Mouse (Mus musculus): ENCODE measurements around the gene Ngdn. TPM values are rescaled to one million over a fixed set of nuclear protein-coding genes. Genes with fewer than 3 reads are reported as not detected.
A peak's percentile ranks its signal among the peaks of the same experiment; 100 is the strongest.
"Not testable (repeated sequence)": the region's sequence is repeated elsewhere in the genome, so short reads cannot be mapped to it uniquely, and the experiment has no call there.

The Ngdn gene
- total RNA-seq, 1 experiment = 53.5 TPM

DNA sequence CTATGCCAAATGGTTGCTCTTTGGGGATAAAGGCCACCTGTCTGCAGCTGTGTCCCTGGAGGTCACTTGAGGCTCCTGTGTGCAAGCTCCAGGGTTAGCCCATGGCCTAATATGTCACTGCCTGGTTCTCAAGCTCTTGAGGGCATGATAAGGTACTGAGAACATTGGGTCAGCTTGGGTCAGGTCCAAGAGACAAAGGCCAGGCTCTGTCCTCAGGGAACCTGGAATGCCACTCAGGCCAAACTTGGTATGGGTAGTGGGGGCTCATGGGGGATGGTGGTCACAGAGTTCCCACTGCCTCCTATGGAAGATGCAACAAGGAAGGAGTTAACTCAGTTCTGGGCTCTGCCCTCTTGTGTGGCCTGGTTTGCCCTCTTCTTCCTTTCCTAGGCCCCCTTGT is 46.9 kb upstream of the Ngdn start:
- in situ Hi-C loops (cut with MboI; ENCODE audit: low sequenced_read_pairs in 2 of 2, unreplicated experiment in 2 of 2) = no loop called here
- TF ChIP-seq ZNF384 (IDR thresholded peaks at IDR 0.05; ENCODE audit: low read depth, low read length) (no peak), HCFC1 (IDR thresholded peaks at IDR 0.05; ENCODE audit: borderline replicate concordance, insufficient read depth, low read length) (no peak)
- Histone ChIP-seq H3K9ac (ENCODE audit: insufficient read depth, low read depth, low read length, poor library complexity, severe bottlenecking) (no peak overlapping the region), H3K36me3 (ENCODE audit: control insufficient read depth, insufficient read depth, low read length, poor library complexity, severe bottlenecking) (no peaks in the 10 kb centered on the region), H3K4me1 (ENCODE audit: control insufficient read depth in 2 of 2, insufficient read depth in 2 of 2, low read length in 2 of 2, poor library complexity in 1 of 2) (no peaks in the 10 kb centered on the region), H3K27ac (ENCODE audit: insufficient read depth, low read depth, low read length, poor library complexity, severe bottlenecking) (no peak overlapping the region), H3K4me3 (ENCODE audit: insufficient read depth in 1 of 2, low read depth in 1 of 2, low read length in 2 of 2, poor library complexity in 1 of 2, severe bottlenecking in 1 of 2) (no peak overlapping the region), H3K9me3 (ENCODE audit: control insufficient read depth, insufficient read depth, low read depth, low read length) (no peaks in the 10 kb centered on the region)
- DNase-seq (ENCODE audit: low read depth, low spot score) = no peak

DNA sequence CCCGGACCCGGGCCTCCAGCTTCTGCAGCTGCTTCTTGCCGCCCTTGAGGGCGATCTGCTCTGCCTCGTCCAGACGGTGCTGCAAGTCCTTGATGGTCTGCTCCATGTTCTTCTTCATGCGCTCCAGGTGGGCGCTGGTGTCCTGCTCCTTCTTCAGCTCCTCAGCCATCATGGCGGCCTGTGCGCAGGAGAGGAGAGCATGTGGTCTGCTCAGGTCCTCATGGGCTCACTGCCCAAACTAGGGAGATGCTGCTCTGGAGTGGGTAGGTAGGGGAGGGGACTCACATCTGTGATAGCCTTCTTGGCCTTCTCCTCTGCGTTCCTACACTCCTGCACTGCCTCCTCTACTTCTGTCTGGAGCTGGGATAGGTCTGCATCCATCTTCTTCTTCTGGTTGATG is 42.5 kb upstream of the Ngdn start:
- not testable (repeated sequence) for H3K4me3 ChIP-seq (ENCODE audit: insufficient read depth in 1 of 2, low read depth in 1 of 2, low read length in 2 of 2, poor library complexity in 1 of 2, severe bottlenecking in 1 of 2)

DNA sequence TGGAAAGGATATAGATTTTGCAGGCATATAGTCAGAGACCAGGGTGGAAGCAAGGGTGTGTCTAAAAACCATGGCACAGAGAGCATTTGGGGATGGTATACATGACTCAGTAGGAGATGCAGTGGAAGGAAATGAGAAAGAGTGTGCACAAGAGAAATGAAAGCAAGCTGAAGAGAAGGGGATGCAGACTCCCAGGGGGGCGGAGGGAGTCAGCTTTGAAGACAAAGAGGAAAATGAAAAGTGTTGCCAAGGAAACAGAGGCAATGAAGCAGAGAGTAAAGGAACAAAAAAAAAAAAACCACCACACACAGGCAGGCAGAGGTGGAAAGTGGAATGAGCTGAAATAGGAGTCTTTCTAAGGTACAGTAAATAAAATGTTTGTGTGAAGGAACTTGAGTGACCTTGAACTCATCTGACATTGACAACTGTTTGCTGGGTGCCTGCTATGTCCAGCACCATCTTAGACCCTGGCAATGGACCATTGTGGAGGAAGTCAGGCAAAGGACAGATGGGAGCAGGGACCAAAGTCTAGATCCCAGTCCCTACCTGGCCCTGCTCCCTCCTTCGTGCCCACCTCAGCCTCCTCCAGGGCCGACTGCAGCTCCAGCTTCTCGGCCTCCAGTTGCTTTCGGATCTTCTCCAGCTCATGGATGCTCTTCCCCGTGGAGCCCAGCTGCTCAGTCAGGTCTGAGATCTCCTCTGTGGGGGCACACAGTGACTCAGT is 41.0 kb upstream of the Ngdn start:
- in situ Hi-C loops (cut with MboI; ENCODE audit: low sequenced_read_pairs in 2 of 2, unreplicated experiment in 2 of 2) = no loop called here
- Histone ChIP-seq H3K27ac (ENCODE audit: insufficient read depth, low read depth, low read length, poor library complexity, severe bottlenecking) (no peak overlapping the region), H3K36me3 (ENCODE audit: control insufficient read depth, insufficient read depth, low read length, poor library complexity, severe bottlenecking) (no peaks in the 10 kb centered on the region)

More for the DNA sequence above, 42.5 kb upstream of the Ngdn start:
- in situ Hi-C loops (cut with MboI; ENCODE audit: low sequenced_read_pairs in 2 of 2, unreplicated experiment in 2 of 2); H3K9me3 ChIP-seq (ENCODE audit: control insufficient read depth, insufficient read depth, low read depth, low read length); DNase-seq (ENCODE audit: low read depth, low spot score); H3K4me1 ChIP-seq (ENCODE audit: control insufficient read depth in 2 of 2, insufficient read depth in 2 of 2, low read length in 2 of 2, poor library complexity in 1 of 2); H3K27ac ChIP-seq (ENCODE audit: insufficient read depth, low read depth, low read length, poor library complexity, severe bottlenecking); H3K9ac ChIP-seq (ENCODE audit: insufficient read depth, low read depth, low read length, poor library complexity, severe bottlenecking); H3K36me3 ChIP-seq (ENCODE audit: control insufficient read depth, insufficient read depth, low read length, poor library complexity, severe bottlenecking): not testable (repeated sequence)

DNA sequence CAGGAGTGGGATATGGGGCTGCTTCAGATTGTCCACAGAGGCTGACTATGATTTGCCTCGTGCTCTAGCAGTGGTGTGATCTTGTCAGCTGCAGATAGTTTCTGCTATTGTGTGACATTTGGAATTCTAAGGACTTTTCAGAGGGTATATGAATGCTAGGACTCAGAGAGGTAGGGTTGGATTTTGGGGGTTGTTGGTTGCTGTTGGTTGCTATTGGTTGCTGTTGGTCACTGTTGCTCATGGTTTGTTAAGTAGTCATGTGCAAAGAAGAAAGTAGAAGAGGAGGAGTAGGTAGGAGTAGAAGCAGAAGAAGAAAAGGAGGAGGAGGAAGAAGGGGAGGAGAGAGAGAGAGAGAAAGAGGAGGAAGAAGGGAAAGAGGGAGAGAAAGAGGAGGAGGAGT is 38.6 kb upstream of the Ngdn start, which contains the start of gene Gm17428:
TSS of gene Gm17428 (plus strand) at position 301 of the 400 bp plus-strand sequence.
- Histone ChIP-seq H3K4me3 (ENCODE audit: insufficient read depth in 1 of 2, low read depth in 1 of 2, low read length in 2 of 2, poor library complexity in 1 of 2, severe bottlenecking in 1 of 2) (no peak within 1 kb of the TSS), H3K9ac (ENCODE audit: insufficient read depth, low read depth, low read length, poor library complexity, severe bottlenecking) (no peak within 1 kb of the TSS), H3K27ac (ENCODE audit: insufficient read depth, low read depth, low read length, poor library complexity, severe bottlenecking) (no peak within 1 kb of the TSS), H3K4me1 (ENCODE audit: control insufficient read depth in 2 of 2, insufficient read depth in 2 of 2, low read length in 2 of 2, poor library complexity in 1 of 2) (no peaks in the 10 kb centered on the region), H3K36me3 (ENCODE audit: control insufficient read depth, insufficient read depth, low read length, poor library complexity, severe bottlenecking) (no peaks in the 10 kb centered on the region), H3K9me3 (ENCODE audit: control insufficient read depth, insufficient read depth, low read depth, low read length) (no peaks in the 10 kb centered on the region)
- no peak for DNase-seq (ENCODE audit: low read depth, low spot score)
- in situ Hi-C loops (cut with MboI; ENCODE audit: low sequenced_read_pairs in 2 of 2, unreplicated experiment in 2 of 2) = no loop called here
- TF ChIP-seq CHD2 (IDR thresholded peaks at IDR 0.05; ENCODE audit: low read depth, low read length) (no peak), HCFC1 (IDR thresholded peaks at IDR 0.05; ENCODE audit: borderline replicate concordance, insufficient read depth, low read length) (no peak), ZNF384 (IDR thresholded peaks at IDR 0.05; ENCODE audit: low read depth, low read length) (no peak), MAFK (IDR thresholded peaks at IDR 0.05; ENCODE audit: insufficient read depth, low read depth, low read length) (no peak), ZC3H11A (IDR thresholded peaks at IDR 0.05; ENCODE audit: borderline replicate concordance, low read depth, low read length) (no peak)

More for the DNA sequence above, 41.0 kb upstream of the Ngdn start:
- Histone ChIP-seq H3K4me1 (ENCODE audit: control insufficient read depth in 2 of 2, insufficient read depth in 2 of 2, low read length in 2 of 2, poor library complexity in 1 of 2) (no peaks in the 10 kb centered on the region), H3K9me3 (ENCODE audit: control insufficient read depth, insufficient read depth, low read depth, low read length) (no peaks in the 10 kb centered on the region), H3K4me3 (ENCODE audit: insufficient read depth in 1 of 2, low read depth in 1 of 2, low read length in 2 of 2, poor library complexity in 1 of 2, severe bottlenecking in 1 of 2) (no peak overlapping the region), H3K9ac (ENCODE audit: insufficient read depth, low read depth, low read length, poor library complexity, severe bottlenecking) (no peak overlapping the region)
- TF ChIP-seq MAFK (IDR thresholded peaks at IDR 0.05; ENCODE audit: insufficient read depth, low read depth, low read length) (no peak), ZNF384 (IDR thresholded peaks at IDR 0.05; ENCODE audit: low read depth, low read length) (peak; percentile 73; the same call in 1 of the 2 replicates), ZC3H11A (IDR thresholded peaks at IDR 0.05; ENCODE audit: borderline replicate concordance, low read depth, low read length) (no peak), CHD2 (IDR thresholded peaks at IDR 0.05; ENCODE audit: low read depth, low read length) (no peak)
- no peak for DNase-seq (ENCODE audit: low read depth, low spot score)

DNA sequence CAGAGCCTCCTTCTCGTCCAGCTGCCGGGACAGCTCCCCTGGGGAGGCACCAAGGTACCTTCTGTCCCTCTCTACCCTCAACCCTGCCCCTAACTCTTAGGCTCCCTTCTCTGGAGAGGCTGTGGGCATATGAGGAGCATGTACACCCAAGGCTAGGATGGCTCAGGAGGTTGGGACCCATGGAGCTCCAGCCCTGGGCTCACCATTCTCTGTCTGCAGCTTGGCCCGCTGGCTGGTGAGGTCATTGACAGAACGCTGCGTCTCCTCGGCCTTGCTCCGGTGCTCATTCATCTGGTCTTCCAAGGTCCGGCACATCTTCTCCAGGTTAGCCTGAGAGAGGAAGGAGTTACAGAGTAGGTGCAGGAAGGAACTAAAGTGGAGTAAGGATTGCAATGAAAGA is 36.6 kb upstream of the Ngdn start:
- no peak overlapping the region for H3K4me3 ChIP-seq (ENCODE audit: insufficient read depth in 1 of 2, low read depth in 1 of 2, low read length in 2 of 2, poor library complexity in 1 of 2, severe bottlenecking in 1 of 2)
- no peak overlapping the region for H3K9ac ChIP-seq (ENCODE audit: insufficient read depth, low read depth, low read length, poor library complexity, severe bottlenecking)
- no peaks in the 10 kb centered on the region for H3K36me3 ChIP-seq (ENCODE audit: control insufficient read depth, insufficient read depth, low read length, poor library complexity, severe bottlenecking)
- no peak overlapping the region for H3K27ac ChIP-seq (ENCODE audit: insufficient read depth, low read depth, low read length, poor library complexity, severe bottlenecking)
- no peak for TF ChIP-seq ZNF384 (IDR thresholded peaks at IDR 0.05; ENCODE audit: low read depth, low read length)
- TF ChIP-seq MAFK (IDR thresholded peaks at IDR 0.05; ENCODE audit: insufficient read depth, low read depth, low read length) = no peak
- no peak for TF ChIP-seq CHD2 (IDR thresholded peaks at IDR 0.05; ENCODE audit: low read depth, low read length)
- TF ChIP-seq HCFC1 (IDR thresholded peaks at IDR 0.05; ENCODE audit: borderline replicate concordance, insufficient read depth, low read length) = no peak
- no peak for TF ChIP-seq ZC3H11A (IDR thresholded peaks at IDR 0.05; ENCODE audit: borderline replicate concordance, low read depth, low read length)
- in situ Hi-C loops (cut with MboI; ENCODE audit: low sequenced_read_pairs in 2 of 2, unreplicated experiment in 2 of 2) = no loop called here
- no peaks in the 10 kb centered on the region for H3K4me1 ChIP-seq (ENCODE audit: control insufficient read depth in 2 of 2, insufficient read depth in 2 of 2, low read length in 2 of 2, poor library complexity in 1 of 2)
- DNase-seq (ENCODE audit: low read depth, low spot score) = no peak
- no peaks in the 10 kb centered on the region for H3K9me3 ChIP-seq (ENCODE audit: control insufficient read depth, insufficient read depth, low read depth, low read length)
